Mouse (Mus musculus) embryonic facial prominence, embryonic 11.5 days (tissue): ENCODE results near the gene Tead1. TPM values are rescaled to one million over a fixed set of nuclear protein-coding genes. Genes with fewer than 3 reads are reported as not detected.

ENCODE experiments used
- ATAC-seq: fragments of 200-750 bp; cut with Nextera tagmentation; replicated peaks from 2 replicates; pipeline ENCODE4 v1.8.0; 2017; ENCODE audit warnings: low read depth; ENCODE audit not compliant: insufficient number of reproducible peaks, low FRiP score, low TSS enrichment
- DNase-seq: peaks from one replicate; pipeline ENCODE4 v3.0.0-alpha.2; 2015; ENCODE audit warnings: low spot score
- H3K27ac ChIP-seq: fragments of 300-500 bp; sonication (generic); replicated peaks from 2 replicates; pipeline ENCODE4 v1.5.1; 2014; ENCODE audit warnings: mild to moderate bottlenecking, low read depth, low read length, control low read depth
- H3K27me3 ChIP-seq: fragments of 300-500 bp; sonication (generic); 2 replicates; pipeline ENCODE4 v1.6.1; 2014; ENCODE audit warnings: mild to moderate bottlenecking, low read length, moderate library complexity, mixed read lengths; ENCODE audit not compliant: control insufficient read depth, insufficient read depth
- H3K36me3 ChIP-seq: fragments of 300-500 bp; sonication (generic); replicated peaks from 2 replicates; pipeline ENCODE4 v1.6.1; 2014; ENCODE audit warnings: low read depth, mild to moderate bottlenecking, low read length, moderate library complexity, mixed read lengths; ENCODE audit not compliant: control insufficient read depth, insufficient read depth
- H3K4me1 ChIP-seq: fragments of 300-500 bp; sonication (generic); 2 replicates; pipeline ENCODE4 v1.6.1; 2014; ENCODE audit warnings: low read length, mixed read lengths; ENCODE audit not compliant: control insufficient read depth, insufficient read depth
- H3K4me2 ChIP-seq: fragments of 300-500 bp; sonication (generic); 2 replicates; pipeline ENCODE4 v1.6.1; 2014; ENCODE audit warnings: low read depth, mild to moderate bottlenecking, control low read depth, low read length, moderate library complexity
- H3K4me3 ChIP-seq: fragments of 300-500 bp; sonication (generic); 2 replicates; pipeline ENCODE4 v1.5.1; 2014; ENCODE audit warnings: low read depth, low read length, control low read depth
- H3K9ac ChIP-seq: fragments of 300-500 bp; sonication (generic); replicated peaks from 2 replicates; pipeline ENCODE4 v1.6.1; 2014; ENCODE audit warnings: mild to moderate bottlenecking, control low read depth, low read length
- H3K9me3 ChIP-seq: fragments of 300-500 bp; sonication (generic); replicated peaks from 2 replicates; pipeline ENCODE4 v1.6.1; 2016; ENCODE audit warnings: mild to moderate bottlenecking, low read length, inconsistent platforms, mixed read lengths; ENCODE audit not compliant: control insufficient read depth
- WGBS: fragments of 180-500 bp; shearing (Covaris S2); extraction: QIAGEN DNeasy Blood & Tissue Kit; methylation state at CpG from one replicate; pipeline ENCODE4 v1.1.7; 2014; 5-methylcytosine and 5-hydroxymethylcytosine counted together
- microRNA-seq: library from miRNA; unstranded; fragments of <30 nt; microRNA quantifications from one replicate; pipeline ENCODE4, GENCODE M21; 2016; ENCODE audit warnings: borderline number of aligned reads
- polyA plus RNA-seq: library from polyadenylated mRNA; unstranded; fragments of >200 nt; fragmentation: Nextera tagmentation; extraction: Ambion mirVana; gene quantifications from 2 replicates; pipeline ENCODE4 v1.2.1, GENCODE M21; 2014

Gene Tead1
- polyA plus RNA-seq, 1 experiment from 2014 or later: 16.7 TPM

DNA sequence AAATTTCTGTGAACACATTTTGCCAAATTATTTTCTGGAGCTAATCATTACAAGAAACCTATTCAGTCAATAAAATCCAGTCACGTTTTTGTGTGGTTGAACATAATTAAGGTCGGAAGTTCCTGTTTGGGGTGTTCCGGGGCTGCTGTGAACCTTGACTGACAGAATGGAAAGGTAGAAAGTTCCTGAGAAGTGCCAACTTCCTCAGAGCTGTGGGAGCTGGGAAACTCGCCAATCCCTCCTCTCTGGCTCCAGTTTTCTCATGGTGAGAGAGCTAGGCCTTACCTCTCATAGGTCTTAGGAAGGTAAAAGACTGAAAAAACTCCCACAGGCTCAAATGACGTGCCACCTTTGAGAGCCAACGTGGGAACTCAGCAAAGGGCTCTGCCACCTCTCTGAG, 267.6 kb downstream of the Tead1 start:
- ATAC-seq: no peak
- Histone ChIP-seq H3K27me3 (no peaks in the 10 kb centered on the region), H3K9ac (no peak overlapping the region), H3K4me1 (no peaks in the 10 kb centered on the region), H3K4me3 (no peak overlapping the region), H3K36me3 (no peaks in the 10 kb centered on the region), H3K9me3 (no peaks in the 10 kb centered on the region), H3K4me2 (no peak overlapping the region), H3K27ac (no peak overlapping the region)
- 64% methylated on average over 6 of the region's 6 CpGs for whole genome bisulfite sequencing
- DNase-seq: no peak

DNA sequence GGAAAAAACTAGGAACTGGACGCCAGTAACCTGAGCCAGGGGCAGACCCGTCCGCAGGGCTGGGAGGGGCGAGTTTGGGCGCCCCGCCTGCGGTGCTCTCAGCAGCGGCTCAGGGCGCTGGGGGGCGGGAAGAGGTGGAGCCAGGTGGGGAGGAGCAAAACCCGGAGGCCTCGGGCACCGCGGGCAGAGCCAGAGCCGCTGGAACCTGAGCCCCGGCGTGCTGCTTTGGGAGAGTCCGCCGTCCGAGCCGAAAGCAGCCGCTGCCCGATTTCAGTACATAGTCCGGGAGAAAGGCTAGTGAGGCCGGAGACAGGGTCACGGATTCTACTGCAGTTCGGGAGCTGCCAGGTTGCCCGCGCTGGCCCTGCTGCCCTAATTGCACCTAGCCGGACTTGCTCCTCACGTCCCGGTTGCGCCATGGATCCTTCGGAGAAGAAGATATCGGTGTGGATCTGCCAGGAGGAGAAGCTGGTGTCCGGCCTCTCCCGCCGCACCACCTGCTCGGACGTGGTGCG, 274.7 kb downstream of the Tead1 start, which contains the start of gene Rassf10:
Rassf10 (plus strand) TSS at position 186 of the 515 bp plus-strand sequence.
- Histone ChIP-seq H3K27me3 (peaks cover 23% of the 10 kb centered on the region), H3K9ac (peak within 1 kb of the TSS; percentile 33), H3K4me2 (peak within 1 kb of the TSS; percentile 82), H3K27ac (no peak within 1 kb of the TSS), H3K36me3 (no peaks in the 10 kb centered on the region), H3K9me3 (no peaks in the 10 kb centered on the region), H3K4me1 (peaks cover 6% of the 10 kb centered on the region; the same call in 1 of the 2 replicates), H3K4me3 (peak within 1 kb of the TSS; percentile 43)
- WGBS: under 1% methylated on average over 38 of the region's 41 CpGs
- DNase-seq: peak; percentile 88
- peak; percentile 78 for ATAC-seq

DNA sequence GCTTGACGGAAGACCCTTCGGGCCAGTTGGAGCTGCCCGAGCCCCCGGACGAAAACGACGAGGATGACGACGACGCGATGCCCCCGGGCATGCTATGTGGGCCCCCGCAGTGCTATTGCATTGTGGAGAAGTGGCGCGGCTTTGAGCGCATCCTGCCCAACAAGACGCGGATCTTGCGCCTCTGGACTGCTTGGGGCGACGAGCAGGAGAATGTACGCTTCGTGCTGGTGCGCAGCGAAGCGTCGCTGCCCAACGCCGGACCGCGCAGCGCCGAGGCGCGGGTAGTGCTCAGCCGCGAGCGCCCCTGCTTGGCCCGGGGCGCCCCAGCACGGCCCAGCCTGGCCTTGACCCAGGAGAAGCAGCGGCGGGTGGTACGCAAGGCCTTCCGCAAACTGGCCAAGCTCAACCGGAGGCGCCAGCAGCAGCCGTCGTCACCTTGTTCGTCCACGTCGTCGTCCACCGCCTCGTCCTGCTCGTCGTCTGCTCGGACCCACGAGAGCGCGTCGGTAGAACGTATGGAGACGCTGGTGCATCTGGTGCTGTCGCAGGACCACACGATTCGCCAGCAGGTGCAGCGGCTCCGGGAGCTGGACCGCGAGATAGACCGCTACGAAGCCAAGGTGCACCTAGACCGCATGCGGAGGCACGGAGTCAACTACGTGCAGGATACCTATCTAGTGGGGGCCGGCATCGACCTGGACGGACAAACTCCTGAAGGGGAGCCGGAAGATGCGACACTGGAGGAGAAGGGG, 275.4 kb downstream of the Tead1 start:
- Histone ChIP-seq H3K27ac (no peak overlapping the region), H3K36me3 (no peaks in the 10 kb centered on the region), H3K4me3 (peak overlapping the region; percentile 43), H3K4me1 (peaks cover 6% of the 10 kb centered on the region; the same call in 1 of the 2 replicates), H3K9me3 (no peaks in the 10 kb centered on the region), H3K9ac (peak overlapping the region; percentile 33), H3K27me3 (peaks cover 23% of the 10 kb centered on the region), H3K4me2 (peak overlapping the region; percentile 82)
- DNase-seq (peak; percentile 25), ATAC-seq (0 out of 2 replicates have a peak, but pooled peaks have one; percentile 17)
- under 1% methylated on average over 82 of the region's 82 CpGs for WGBS

DNA sequence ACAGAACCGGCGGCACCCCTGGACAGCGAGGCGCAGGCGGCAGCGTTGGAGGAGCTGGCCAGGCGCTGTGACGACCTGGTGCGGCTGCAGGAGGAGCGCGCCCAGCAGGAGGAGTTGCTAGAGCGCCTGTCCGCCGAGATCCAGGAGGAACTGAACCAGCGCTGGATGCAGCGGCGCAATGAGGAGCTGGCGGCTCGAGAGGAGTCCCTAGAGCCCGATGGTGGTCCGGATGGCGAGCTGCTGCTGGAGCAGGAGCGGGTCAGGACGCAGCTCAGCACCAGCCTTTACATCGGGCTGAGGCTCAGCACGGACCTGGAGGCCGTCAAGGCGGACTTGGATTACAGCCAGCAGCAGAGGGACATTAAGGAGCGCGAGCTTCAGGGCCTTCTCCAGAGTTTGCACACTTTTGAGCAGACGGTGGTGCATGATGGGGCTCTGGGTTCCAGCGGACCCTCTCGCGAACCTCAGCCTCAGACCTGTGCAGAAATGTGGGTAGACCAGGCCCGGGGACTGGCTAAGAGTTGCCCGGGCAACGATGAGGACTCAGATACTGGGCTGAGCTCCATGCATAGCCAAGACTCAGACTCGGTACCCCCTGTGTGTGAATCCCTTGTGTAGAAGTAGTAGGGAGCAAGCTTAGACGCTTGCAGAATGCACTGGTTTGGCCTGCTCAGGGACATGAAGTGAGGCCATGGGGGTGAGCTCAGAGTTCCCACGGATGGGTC, 276.1 kb downstream of the Tead1 start:
- no peaks in the 10 kb centered on the region for H3K36me3 ChIP-seq
- no peaks in the 10 kb centered on the region for H3K9me3 ChIP-seq
- peaks cover 23% of the 10 kb centered on the region for H3K27me3 ChIP-seq
- WGBS: 2% methylated on average over 40 of the region's 40 CpGs
- H3K4me3 ChIP-seq: peak overlapping the region; percentile 43
- peak overlapping the region; percentile 82 for H3K4me2 ChIP-seq
- peaks cover 6% of the 10 kb centered on the region; the same call in 1 of the 2 replicates for H3K4me1 ChIP-seq
- H3K9ac ChIP-seq: peak overlapping the region; percentile 33; the same call in 1 of the 2 replicates
- ATAC-seq (0 out of 2 replicates have a peak, but pooled peaks have one; percentile 47), DNase-seq (peak; percentile 46)
- H3K27ac ChIP-seq: no peak overlapping the region

DNA sequence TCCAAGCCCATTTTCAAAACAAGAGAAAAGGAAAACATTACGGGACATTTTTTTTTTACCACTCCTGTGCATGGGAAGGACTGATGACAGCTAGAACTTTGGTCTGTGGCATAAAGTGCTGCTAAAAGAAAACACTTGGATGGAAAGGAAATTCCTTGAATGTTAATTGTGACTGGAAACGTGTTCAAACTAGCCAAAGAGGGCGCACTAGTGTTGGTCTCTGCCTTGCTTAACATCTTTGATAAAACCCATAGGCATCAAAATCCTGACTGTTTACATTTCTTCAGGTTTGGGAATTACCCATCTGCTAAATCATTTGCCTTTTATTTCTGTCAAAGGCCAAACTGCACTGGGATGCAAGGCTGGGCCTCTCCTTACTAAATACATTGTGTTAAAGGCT, 276.8 kb downstream of the Tead1 start:
- Histone ChIP-seq H3K9me3 (no peaks in the 10 kb centered on the region), H3K27ac (no peak overlapping the region), H3K27me3 (peaks cover 23% of the 10 kb centered on the region), H3K4me3 (peak overlapping the region; percentile 43; the same call in 1 of the 2 replicates), H3K36me3 (no peaks in the 10 kb centered on the region), H3K4me2 (no peak overlapping the region), H3K9ac (no peak overlapping the region), H3K4me1 (peaks cover 6% of the 10 kb centered on the region; the same call in 1 of the 2 replicates)
- WGBS: 27% methylated on average over 3 of the region's 3 CpGs
- no peak for ATAC-seq
- DNase-seq: peak; percentile 37

Small RNA genes lying within 50 kb of the gene (microRNA-seq; reads per million reads assigned to microRNA genes)
- not detected for gene Gm44462
